ENCODE assay signal across 18 mouse cellular contexts in the genomic region with DNA sequence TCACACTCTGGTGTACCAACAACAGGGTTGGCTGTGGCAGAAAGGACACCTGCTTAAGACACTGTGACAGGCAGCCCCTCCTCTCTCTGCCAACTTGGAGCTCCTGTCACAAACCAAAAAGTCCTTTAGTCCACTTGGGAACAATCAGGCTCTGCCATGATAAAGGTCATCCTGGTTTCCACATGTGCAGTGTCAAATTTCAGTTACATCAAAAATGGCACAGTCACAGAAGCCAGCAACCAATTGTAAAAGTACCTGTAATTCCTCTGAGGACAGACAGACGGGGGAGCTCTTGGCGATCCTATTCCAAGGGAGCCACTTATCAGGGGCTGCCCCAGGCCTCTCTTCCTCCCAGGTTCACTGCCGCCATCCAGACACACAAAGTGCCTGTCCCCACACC. TPM values are rescaled to one million over a fixed set of nuclear protein-coding genes. Genes with fewer than 3 reads are reported as not detected.
DNase-seq lines count a peak whose midpoint lies in the region; ATAC-seq and TF ChIP-seq lines count a peak whose summit lies in the region.
"Had no signal": no experiment of that assay in that cellular context is flagged by ENCODE, and none has a peak within 500 bp of the region (broad histone marks: within the 10 kb centered on the region; RNA-seq: fewer than 3 reads in every experiment).

No protein-coding gene starts in this region.

- H3K9me3 ChIP-seq in lung, postnatal 0 days (ENCODE audit: low read length) = no peaks in the 10 kb centered on the region
- H3K9me3 ChIP-seq in heart, embryonic 11.5 days (replicated peaks; ENCODE audit: control insufficient read depth, low read length) = no peaks in the 10 kb centered on the region
- H3K9me3 ChIP-seq in intestine, postnatal 0 days (ENCODE audit: control insufficient read depth) = no peaks in the 10 kb centered on the region
- H3K9me3 ChIP-seq: forebrain, embryonic 10.5 days; G1E; hindbrain, embryonic 15.5 days had no signal

- H3K27me3 ChIP-seq in lung, postnatal 0 days (replicated peaks; ENCODE audit: insufficient read depth, low read length) = no peaks in the 10 kb centered on the region
- no peaks in the 10 kb centered on the region for H3K27me3 ChIP-seq in heart, embryonic 11.5 days (ENCODE audit: control insufficient read depth, insufficient read depth, low read length)
- no peaks in the 10 kb centered on the region for H3K27me3 ChIP-seq in intestine, postnatal 0 days (replicated peaks; ENCODE audit: control insufficient read depth, insufficient read depth, low read length)
- H3K27me3 ChIP-seq: hindbrain, embryonic 15.5 days had no signal

- H3K9ac ChIP-seq in lung, postnatal 0 days (replicated peaks; ENCODE audit: low read depth) = no peak overlapping the region
- no peak overlapping the region for H3K9ac ChIP-seq in heart, embryonic 11.5 days (ENCODE audit: low read depth, low read length)
- H3K9ac ChIP-seq in intestine, postnatal 0 days (ENCODE audit: low read depth, low read length) = no peak overlapping the region
- H3K9ac ChIP-seq: hindbrain, embryonic 15.5 days had no signal

- ATAC-seq in lung, postnatal 0 days = no peak
- ATAC-seq in heart, embryonic 11.5 days (replicated peaks; ENCODE audit: insufficient number of reproducible peaks, low FRiP score, low TSS enrichment) = no peak
- ATAC-seq in intestine, postnatal 0 days = no peak

- 41% methylated on average over 3 of the region's 3 CpGs for WGBS in lung, postnatal 0 days
- 5% methylated on average over 3 of the region's 3 CpGs for WGBS in heart, embryonic 11.5 days (ENCODE audit: insufficient replicate concordance)
- WGBS in intestine, postnatal 0 days = 31% methylated on average over 3 of the region's 3 CpGs

- H3K4me1 ChIP-seq in lung, postnatal 0 days (ENCODE audit: insufficient read depth, low read depth, low read length) = no peaks in the 10 kb centered on the region; the same call in 1 of the 2 replicates
- H3K4me1 ChIP-seq in heart, embryonic 11.5 days (ENCODE audit: control insufficient read depth, insufficient read depth, low read length) = peaks cover 28% of the 10 kb centered on the region
- no peaks in the 10 kb centered on the region for H3K4me1 ChIP-seq in intestine, postnatal 0 days (replicated peaks; ENCODE audit: control insufficient read depth, insufficient read depth, low read length)

- H3K27ac ChIP-seq in lung, postnatal 0 days (ENCODE audit: low read length) = no peak overlapping the region
- 0 out of 2 replicates have a peak overlapping the region, but pooled peaks have one; percentile 15 for H3K27ac ChIP-seq in heart, embryonic 11.5 days (ENCODE audit: low read depth, low read length)
- H3K27ac ChIP-seq in intestine, postnatal 0 days (ENCODE audit: low read depth, low read length) = no peak overlapping the region
- H3K27ac ChIP-seq: forebrain, embryonic 10.5 days; hindbrain, embryonic 15.5 days had no signal

- H3K4me2 ChIP-seq in lung, postnatal 0 days (replicated peaks; ENCODE audit: low read depth, low read length) = no peak overlapping the region
- no peak overlapping the region for H3K4me2 ChIP-seq in heart, embryonic 11.5 days
- no peak overlapping the region for H3K4me2 ChIP-seq in intestine, postnatal 0 days (replicated peaks; ENCODE audit: low read depth)
- H3K4me2 ChIP-seq: hindbrain, embryonic 15.5 days; midbrain, embryonic 11.5 days had no signal

- H3K4me3 ChIP-seq in lung, postnatal 0 days (ENCODE audit: low read depth, low read length) = no peak overlapping the region
- no peak overlapping the region for H3K4me3 ChIP-seq in heart, embryonic 11.5 days (ENCODE audit: low read depth, low read length)
- H3K4me3 ChIP-seq in intestine, postnatal 0 days (ENCODE audit: low read depth, low read length) = no peak overlapping the region
- H3K4me3 ChIP-seq: forebrain, embryonic 10.5 days; hindbrain, embryonic 15.5 days had no signal

- DNase-seq in heart, adult 18-20 months = peak; percentile 44 to 57
- no peak for DNase-seq in heart, postnatal 25 days (ENCODE audit: low spot score)
- peak; percentile 12 for DNase-seq in lung, postnatal 0 days (ENCODE audit: low spot score)
- DNase-seq in lung, postnatal 14 days = no peak
- no peak for DNase-seq in cerebellum, adult 18-20 months
- no peak for DNase-seq in natural killer cell, adult 2 months (ENCODE audit: low spot score in 2 of 2)
- DNase-seq: adrenal gland, postnatal 10 days; gastrocnemius, postnatal 14 days; kidney, adult 8-10 months; kidney, postnatal 4 days; spleen, adult 18-20 months; thymus, postnatal 25 days had no signal

- no peak; the same call in 1 of the 2 replicates for TF ChIP-seq CTCF in lung, postnatal 0 days (IDR thresholded peaks at IDR 0.05)
- TF ChIP-seq CTCF in intestine, postnatal 0 days (IDR thresholded peaks at IDR 0.05; ENCODE audit: low read depth) = 0 out of 2 replicates have a peak, but pooled peaks have one; percentile 10

- TF ChIP-seq EP300 in lung, postnatal 0 days (IDR thresholded peaks at IDR 0.05) = no peak

- no peaks in the 10 kb centered on the region for H3K36me3 ChIP-seq in lung, postnatal 0 days (ENCODE audit: insufficient read depth, low read length)
- H3K36me3 ChIP-seq in heart, embryonic 11.5 days (ENCODE audit: control insufficient read depth, insufficient read depth, low read length) = no peaks in the 10 kb centered on the region
- H3K36me3 ChIP-seq in intestine, postnatal 0 days (ENCODE audit: control insufficient read depth, insufficient read depth) = no peaks in the 10 kb centered on the region
- H3K36me3 ChIP-seq: forebrain, embryonic 10.5 days; hindbrain, embryonic 15.5 days had no signal

- intact Hi-C loops in heart, postnatal 25 days (cut with DNase I) = no loop called here

RNA-seq across cellular contexts. Expression of a gene that starts 17.1 kb away (rescaled TPM):
- total RNA-seq in heart, adult 18-20 months (2021) = 10 to 100 TPM; 17.1 to 17.7 TPM
- total RNA-seq in heart, postnatal 25 days (2021) = 10 to 100 TPM; 18.7 to 19.5 TPM
- 2.8 and 3.5 TPM in 2 replicates for polyA plus RNA-seq in lung, postnatal 0 days (2015; fragmentation: Nextera tagmentation; extraction: Ambion mirVana)
- polyA plus RNA-seq in heart, embryonic 11.5 days (2014; fragmentation: Nextera tagmentation; extraction: Ambion mirVana) = 3.3 and 4.2 TPM in 2 replicates
- polyA plus RNA-seq in intestine, postnatal 0 days (2015; fragmentation: Nextera tagmentation; extraction: Ambion mirVana) = 2.3 and 3.0 TPM in 2 replicates

Comparison
In these comparisons a context has a peak if more than half of its experiments do, and no peak if none do; other contexts are left out.
1. DNase-seq: peak in heart, adult 18-20 months (2 of 2) and lung, postnatal 0 days (single experiment); none in heart, postnatal 25 days (single experiment), lung, postnatal 14 days (single experiment), cerebellum, adult 18-20 months (0 of 2) and natural killer cell, adult 2 months (0 of 2).